Mouse (Mus musculus) ovary, postnatal 10 days (tissue): ENCODE measurements around the gene Ccnjl.

Source experiments
- DNase-seq: peaks from one replicate; pipeline ENCODE4 v3.0.0; 2022; ENCODE audit warnings: low spot score

The Ccnjl gene

DNA sequence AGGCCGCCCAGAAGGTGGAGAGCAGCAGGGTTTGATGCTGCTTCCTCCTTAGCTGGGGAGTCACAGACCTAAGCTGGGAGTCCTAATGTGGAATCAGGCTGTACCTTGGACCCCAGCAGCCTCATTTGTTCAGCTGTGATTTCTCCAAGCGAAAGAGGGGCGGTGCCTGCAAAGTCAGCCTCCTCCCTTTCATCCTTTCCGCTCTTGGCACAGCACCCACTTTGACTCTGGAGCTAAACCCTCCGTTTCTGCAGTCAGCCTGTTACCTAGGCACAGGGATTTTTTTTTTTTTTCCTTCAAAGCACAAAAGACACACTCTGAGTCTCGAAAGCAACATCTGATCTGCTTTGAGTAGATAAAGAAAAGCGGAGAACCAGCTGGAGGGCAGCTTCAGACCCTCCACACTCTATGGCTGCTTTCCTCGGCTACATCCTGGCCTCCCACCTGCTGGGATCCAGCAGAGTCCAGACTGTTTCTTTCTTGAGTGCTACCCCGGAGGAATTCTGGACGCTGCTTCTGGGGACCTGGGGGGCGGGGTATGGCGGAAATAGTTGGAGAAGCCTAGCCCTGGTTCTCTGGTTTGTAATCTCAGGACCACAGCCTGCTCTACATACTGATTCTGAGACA lies 97.8 kb downstream of the Ccnjl start:
- DNase-seq = no peak

DNA sequence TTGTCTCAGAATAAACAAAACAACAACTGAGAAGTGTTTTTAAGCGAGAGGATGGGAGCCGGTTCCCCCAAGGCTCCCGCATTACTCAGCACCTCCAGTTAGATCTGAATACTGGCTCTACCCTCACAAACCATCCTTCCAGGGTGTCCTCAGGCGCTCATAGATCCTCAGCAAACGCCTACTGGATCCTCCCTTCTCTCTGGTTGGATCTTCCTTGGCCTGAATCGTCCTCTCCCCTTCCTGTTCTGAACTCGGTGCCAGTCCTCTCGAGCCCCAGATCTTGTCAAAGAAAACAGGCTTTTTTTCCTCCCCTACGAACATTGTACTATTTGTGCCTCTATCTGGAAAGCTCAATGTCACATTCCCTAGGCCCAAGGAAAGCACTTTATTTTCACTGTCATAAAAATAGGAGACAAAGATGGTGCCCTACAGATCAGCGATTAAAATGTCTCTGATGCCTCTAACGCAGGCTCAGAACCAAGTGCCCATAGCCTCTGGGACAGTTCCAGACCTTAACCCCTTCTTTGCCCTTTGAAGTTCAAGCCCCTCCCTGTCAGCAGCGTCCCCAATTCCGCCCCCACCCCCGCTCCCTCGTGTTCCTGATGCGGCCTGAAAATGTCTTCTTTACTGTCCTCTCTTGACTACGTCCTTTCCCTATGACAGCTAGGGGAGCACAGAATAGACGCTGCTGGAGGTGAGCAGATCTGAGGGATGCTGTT lies 98.5 kb downstream of the Ccnjl start:
- no peak for DNase-seq

DNA sequence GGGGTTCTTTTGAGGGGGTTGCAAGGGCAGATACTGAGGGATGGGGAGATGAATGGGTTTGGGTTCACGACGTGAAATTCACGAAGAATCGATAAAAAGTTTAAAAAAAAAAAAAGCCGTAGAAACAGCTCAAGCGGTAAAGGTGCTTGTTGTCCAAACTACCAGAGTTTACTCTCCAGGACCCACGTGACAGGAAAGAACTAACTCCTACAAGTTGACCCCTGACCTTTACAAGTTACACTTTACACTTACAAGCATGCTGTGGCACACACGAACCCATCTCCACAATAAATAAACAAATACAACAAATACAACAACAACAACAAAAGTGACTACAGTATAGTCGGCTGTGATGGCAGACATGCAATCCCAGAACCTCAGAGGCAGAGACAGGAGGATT lies 103.1 kb downstream of the Ccnjl start:
- DNase-seq = no peak

DNA sequence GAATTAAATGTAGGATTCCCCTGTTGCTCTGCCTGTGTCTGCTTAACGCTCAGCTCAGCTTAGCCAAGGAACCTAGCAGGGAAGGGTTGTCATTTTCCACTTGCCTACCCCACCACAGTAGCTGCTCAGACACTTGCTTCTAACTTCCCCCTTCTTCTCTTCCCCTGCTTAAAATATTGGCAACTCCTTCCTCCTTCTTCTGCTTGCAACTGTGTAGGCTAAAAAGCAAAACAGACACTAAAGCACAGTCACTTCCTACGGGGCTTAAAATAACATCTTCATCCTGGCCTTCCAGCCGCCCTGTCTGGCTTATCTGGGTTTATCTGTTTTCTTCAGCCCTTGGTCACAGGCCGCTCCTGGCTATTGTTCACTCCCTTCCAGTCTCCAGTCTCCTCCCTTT lies 104.0 kb downstream of the Ccnjl start:
- DNase-seq = no peak

DNA sequence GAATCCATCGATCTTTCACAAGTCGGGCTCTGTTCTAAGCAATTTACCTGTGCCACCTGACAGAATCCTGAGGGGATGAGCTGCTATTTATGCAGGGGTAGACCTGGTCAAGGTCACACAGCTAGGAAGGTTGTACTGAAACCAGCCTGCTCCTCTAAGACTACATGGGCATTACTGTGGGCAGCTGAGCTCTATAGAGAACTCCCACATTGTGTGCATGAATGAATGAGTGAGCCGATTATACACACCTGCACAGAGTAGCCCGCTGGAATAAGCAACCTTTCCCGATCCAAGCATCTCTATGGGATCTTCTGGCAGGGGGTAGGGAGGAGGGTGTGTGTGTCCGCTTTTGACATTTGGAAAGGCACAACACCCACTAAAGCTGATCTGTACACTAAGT lies 104.6 kb downstream of the Ccnjl start:
- DNase-seq = no peak

DNA sequence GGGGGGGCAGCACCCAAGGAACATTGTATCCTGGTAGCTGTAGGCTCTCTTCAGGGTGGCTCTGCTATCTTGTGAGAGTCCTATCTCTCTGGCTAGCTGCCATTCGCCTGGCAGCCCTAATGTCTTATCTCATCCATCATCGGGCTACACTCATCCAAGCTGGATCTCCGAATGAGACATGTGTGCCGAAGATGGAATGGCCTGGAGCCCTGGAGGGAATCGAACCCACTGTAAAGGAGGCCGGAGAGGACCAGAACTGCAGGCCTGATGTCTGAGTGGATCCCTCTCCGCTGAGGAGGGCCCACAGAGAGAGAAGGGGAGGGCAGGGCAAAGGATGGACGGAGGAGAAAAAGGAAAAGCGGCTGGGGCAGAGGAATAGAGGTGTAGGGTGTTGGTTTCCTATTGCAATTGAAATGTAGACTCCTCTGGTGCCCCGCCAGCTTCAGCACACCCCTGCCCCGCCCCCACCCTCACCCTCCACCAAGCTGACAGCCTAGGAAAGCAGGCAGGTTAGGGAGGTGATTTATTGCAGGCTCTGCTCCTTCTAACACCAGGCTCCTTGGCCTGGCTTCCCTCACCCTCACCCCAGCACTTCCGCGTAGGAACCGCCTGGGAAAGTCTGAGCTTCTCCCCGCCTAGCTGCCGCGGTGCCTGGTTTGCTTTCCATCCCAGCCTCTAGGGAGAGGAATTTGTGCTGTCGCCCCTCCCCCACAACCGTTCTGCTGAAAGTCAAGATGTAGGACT lies 105.2 kb downstream of the Ccnjl start:
- DNase-seq = peak; percentile 38
